Mouse (Mus musculus): Measurements from ENCODE around the gene Ltbp1. TPM values are rescaled to one million over a fixed set of nuclear protein-coding genes. Genes with fewer than 3 reads are reported as not detected.

Ltbp1 gene
- total and polyA plus RNA-seq, 3 experiments, result 2.3 to 6.4 (median 2.5) TPM

GRCm38 (mm10) chr17:75349602-75350001 is 344.2 kb downstream of the Ltbp1 start:
- Histone ChIP-seq H3K9ac (ENCODE audit: insufficient read depth, low read depth) (no peak overlapping the region), H3K27me3 (replicated peaks) (no peaks in the 10 kb centered on the region), H3K27ac (ENCODE audit: insufficient read depth, low read depth) (no peak overlapping the region), H3K9me3 (replicated peaks; ENCODE audit: low read length) (peaks cover 3% of the 10 kb centered on the region), H3K4me3 (replicated peaks in 1 of 3; ENCODE audit: low read depth in 2 of 3, low read length in 2 of 3, poor library complexity in 1 of 3) (no peak overlapping the region), H3K4me1 (ENCODE audit: control insufficient read depth in 1 of 2, insufficient read depth in 2 of 2) (no peaks in the 10 kb centered on the region; a peak in 1 of 4 replicates), H3K79me2 (replicated peaks; ENCODE audit: control insufficient read depth, extremely low read depth, insufficient read depth, poor library complexity, severe bottlenecking) (no peaks in the 10 kb centered on the region), H3K36me3 (replicated peaks in 1 of 2; ENCODE audit: control insufficient read depth in 1 of 2, insufficient read depth in 1 of 2, low read length in 1 of 2) (peaks cover 0 to 3% of the 10 kb centered on the region in 2 experiments), H3K4me2 (ENCODE audit: insufficient read depth, low read depth, poor library complexity, severe bottlenecking) (no peak overlapping the region)
- DNase-seq (ENCODE audit: extremely low read depth), result no peak
- dilution Hi-C loops (cut with MboI; ENCODE audit: extremely low pct_ligation_motif_present, extremely low pct_unique_long_range_greater_than_20kb, low sequenced_read_pairs) (no loop called here), in situ Hi-C loops (cut with MboI; ENCODE audit: low pct_ligation_motif_present, low pct_unique_long_range_greater_than_20kb, low sequenced_read_pairs) (loop anchor here (25.0 kb wide), 2 partner anchors 212 to 312 kb away; no protein-coding TSS in a partner anchor)
- TF ChIP-seq MXI1 (IDR thresholded peaks at IDR 0.05; ENCODE audit: low read depth, low read length) (no peak), GABPA (IDR thresholded peaks at IDR 0.05; ENCODE audit: insufficient replicate concordance, low read depth, low read length) (no peak), ELF1 (IDR thresholded peaks at IDR 0.05; ENCODE audit: low read depth, low read length) (no peak), POLR2AphosphoS2 (IDR thresholded peaks at IDR 0.05; ENCODE audit: low read depth, low read length) (no peak), TBP (conservative IDR thresholded peaks at IDR 0.05; ENCODE audit: low read depth, low read length) (no peak), SMC3 (IDR thresholded peaks at IDR 0.05; ENCODE audit: low read depth, low read length) (no peak), HCFC1 (IDR thresholded peaks at IDR 0.05; ENCODE audit: low read depth, low read length) (no peak), USF1 (IDR thresholded peaks at IDR 0.05; ENCODE audit: low read depth, low read length) (no peak), ZMIZ1 (IDR thresholded peaks at IDR 0.05; ENCODE audit: low read depth, low read length) (no peak), UBTF (IDR thresholded peaks at IDR 0.05; ENCODE audit: low read depth, low read length) (no peak), JUN (IDR thresholded peaks at IDR 0.05; ENCODE audit: insufficient read depth, low read depth, low read length) (no peak), MYC (IDR thresholded peaks at IDR 0.05; ENCODE audit: low read depth, low read length) (no peak), MEF2A (IDR thresholded peaks at IDR 0.05; ENCODE audit: borderline replicate concordance, low read depth, low read length) (no peak)

DNA sequence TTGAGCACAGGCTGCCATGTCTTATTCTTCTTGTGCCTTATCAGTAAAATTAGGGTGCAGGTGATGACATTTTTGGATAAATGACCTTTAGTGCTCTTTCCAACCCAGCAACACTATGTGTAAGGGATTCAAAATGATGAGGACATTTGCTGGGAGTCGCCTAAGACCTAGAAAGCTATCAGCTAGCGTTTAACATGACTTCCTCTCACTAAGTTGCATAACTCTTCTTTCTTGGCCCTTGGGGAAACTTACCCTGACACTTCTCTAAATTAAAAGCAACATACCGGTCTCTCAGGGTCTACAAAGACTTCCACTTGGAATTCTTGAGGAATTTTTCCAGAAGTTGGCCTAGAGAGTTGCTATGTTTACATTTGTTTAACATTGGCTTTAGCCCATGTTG is 348.0 kb downstream of the Ltbp1 start:
- DNase-seq (ENCODE audit: extremely low read depth), result no peak
- no peaks in the 10 kb centered on the region; a peak in 1 of 4 replicates for H3K4me1 ChIP-seq (ENCODE audit: control insufficient read depth in 1 of 2, insufficient read depth in 2 of 2)
- peaks cover 0 to 3% of the 10 kb centered on the region in 2 experiments for H3K36me3 ChIP-seq (replicated peaks in 1 of 2; ENCODE audit: control insufficient read depth in 1 of 2, insufficient read depth in 1 of 2, low read length in 1 of 2)
- H3K4me2 ChIP-seq (ENCODE audit: insufficient read depth, low read depth, poor library complexity, severe bottlenecking), result no peak overlapping the region
- in situ Hi-C loops (cut with MboI; ENCODE audit: low pct_ligation_motif_present, low pct_unique_long_range_greater_than_20kb, low sequenced_read_pairs), result loop anchor here (25.0 kb wide), 2 partner anchors 216 to 316 kb away; no protein-coding TSS in a partner anchor
- H3K27ac ChIP-seq (ENCODE audit: insufficient read depth, low read depth), result no peak overlapping the region
- no peak for TF ChIP-seq SMC3 (IDR thresholded peaks at IDR 0.05; ENCODE audit: low read depth, low read length)
- TF ChIP-seq ZC3H11A (IDR thresholded peaks at IDR 0.05; ENCODE audit: low read depth, low read length), result no peak
- TF ChIP-seq IRF4 (IDR thresholded peaks at IDR 0.05; ENCODE audit: low read depth, low read length), result no peak
- TF ChIP-seq NELFE (IDR thresholded peaks at IDR 0.05; ENCODE audit: low read depth, low read length), result no peak
- TF ChIP-seq E2F4 (IDR thresholded peaks at IDR 0.05; ENCODE audit: insufficient replicate concordance, low read depth, low read length), result no peak
- TF ChIP-seq CTCF (conservative IDR thresholded peaks at IDR 0.05 in 1 of 2, IDR thresholded peaks at IDR 0.05 in 1 of 2; ENCODE audit: low read depth in 2 of 2, low read length in 2 of 2), result no peak
- no peak for TF ChIP-seq MYC (IDR thresholded peaks at IDR 0.05; ENCODE audit: low read depth, low read length)
- TF ChIP-seq PAX5 (IDR thresholded peaks at IDR 0.05; ENCODE audit: low read length), result no peak
- no peak for TF ChIP-seq TBP (conservative IDR thresholded peaks at IDR 0.05; ENCODE audit: low read depth, low read length)
- no peak for TF ChIP-seq ZNF384 (IDR thresholded peaks at IDR 0.05; ENCODE audit: low read depth, low read length)
- no peak for TF ChIP-seq NRF1 (IDR thresholded peaks at IDR 0.05; ENCODE audit: low read depth, low read length)
- TF ChIP-seq HCFC1 (IDR thresholded peaks at IDR 0.05; ENCODE audit: low read depth, low read length), result no peak
- no peak for TF ChIP-seq ZMIZ1 (IDR thresholded peaks at IDR 0.05; ENCODE audit: low read depth, low read length)
- no peak for TF ChIP-seq KAT2A (IDR thresholded peaks at IDR 0.05; ENCODE audit: insufficient replicate concordance, low read length)
- dilution Hi-C loops (cut with MboI; ENCODE audit: extremely low pct_ligation_motif_present, extremely low pct_unique_long_range_greater_than_20kb, low sequenced_read_pairs), result no loop called here
- H3K4me3 ChIP-seq (replicated peaks in 1 of 3; ENCODE audit: low read depth in 2 of 3, low read length in 2 of 3, poor library complexity in 1 of 3), result no peak overlapping the region
- H3K9me3 ChIP-seq (replicated peaks; ENCODE audit: low read length), result no peaks in the 10 kb centered on the region
- no peaks in the 10 kb centered on the region for H3K27me3 ChIP-seq (replicated peaks)
- H3K79me2 ChIP-seq (replicated peaks; ENCODE audit: control insufficient read depth, extremely low read depth, insufficient read depth, poor library complexity, severe bottlenecking), result no peaks in the 10 kb centered on the region
- H3K9ac ChIP-seq (ENCODE audit: insufficient read depth, low read depth), result no peak overlapping the region

Measured in CH12.LX (cell line).